Mouse (Mus musculus) lung, postnatal 0 days (tissue): ENCODE results near the gene Meis2.

Experiments used
- CTCF ChIP-seq: IDR thresholded peaks from 2 replicates; pipeline ENCODE4 v1.5.1; 2016; ENCODE audit warnings: antibody characterized with exemption, mild to moderate bottlenecking
- EP300 ChIP-seq: IDR thresholded peaks from 2 replicates; pipeline ENCODE4 v1.6.1; 2016; ENCODE audit warnings: antibody characterized with exemption, mild to moderate bottlenecking, control low read depth

GRCm38 (mm10) chr2:116069451-116070225 is 4.0 kb upstream of the Meis2 start:
- TF ChIP-seq CTCF = no peak
- TF ChIP-seq EP300 = no peak
